Mouse (Mus musculus) testis, adult 2 months (tissue): ENCODE measurements at regions not wholly inside any gene's neighbourhood (a gene's known extent, or its start where the extent isn't known, plus 50 kb on each side); places are given as distances from the start of the nearest gene placed in this dataset.

Source experiments
- CTCF ChIP-seq: fragments of 200-500 bp; IDR thresholded peaks from 2 replicates; pipeline ENCODE4 v1.5.1; 2012; ENCODE audit warnings: low read depth, mild to moderate bottlenecking, inconsistent platforms, low read length, moderate library complexity; ENCODE audit not compliant: control insufficient read depth, insufficient read depth, insufficient replicate concordance
- POLR2A ChIP-seq: fragments of 200-500 bp; IDR thresholded peaks from 2 replicates; pipeline ENCODE4 v1.6.1; 2012; ENCODE audit warnings: low read depth, mild to moderate bottlenecking, inconsistent platforms, low read length, moderate library complexity; ENCODE audit not compliant: control insufficient read depth

DNA sequence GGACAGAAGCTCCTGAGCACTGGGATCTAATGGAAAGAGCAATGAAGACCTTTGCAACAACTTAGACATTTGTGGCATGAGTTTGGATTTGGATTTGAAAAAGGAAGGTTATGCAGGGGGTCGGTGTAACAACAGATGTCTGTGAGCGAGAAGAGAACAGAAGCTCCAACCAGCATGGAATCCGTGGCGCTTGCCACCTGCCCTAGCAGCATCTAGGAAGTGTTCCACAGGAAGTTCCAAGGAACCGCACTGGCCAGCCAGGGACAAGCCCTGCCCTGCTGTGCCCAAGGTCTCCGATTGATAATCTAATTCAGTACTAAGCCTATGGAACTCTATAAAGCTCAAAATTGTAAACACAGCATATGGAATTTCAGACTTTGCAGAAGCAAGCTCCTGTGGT is 98.0 kb upstream of the Ldah start:
- no peak for TF ChIP-seq POLR2A
- no peak for TF ChIP-seq CTCF
